Mouse (Mus musculus) T-helper 1 cell (primary cell): ENCODE measurements around the gene B4galt1.

Experiments used
- in situ Hi-C: fragments of 300-600 bp; cut with MboI, MseI; formaldehyde crosslinking; loops from one replicate; pipeline ENCODE4 v1.15.1; 2025; ENCODE audit warnings: high pct_unique_total_duplicates

B4galt1 gene

DNA sequence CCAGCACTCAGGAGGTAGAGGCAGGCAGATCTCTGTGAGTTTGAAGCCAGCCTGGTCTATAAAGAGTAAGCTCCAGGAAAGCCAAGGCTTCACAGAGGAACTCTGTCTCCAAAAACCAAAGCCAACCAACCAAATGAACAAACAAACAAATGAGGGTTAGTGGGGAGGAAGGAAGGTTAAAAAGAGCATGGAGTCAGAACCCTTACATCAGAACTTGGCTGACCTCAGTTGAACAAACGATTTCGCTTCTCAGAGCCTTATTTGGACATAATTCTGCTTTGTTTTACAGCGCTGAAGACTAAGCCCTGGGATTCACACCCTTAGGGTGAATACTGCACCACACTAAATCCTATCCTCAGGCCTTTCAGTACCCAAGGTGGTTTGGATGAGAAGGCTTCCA is 18.3 kb upstream of the B4galt1 start:
- in situ Hi-C loops: no loop called here

DNA sequence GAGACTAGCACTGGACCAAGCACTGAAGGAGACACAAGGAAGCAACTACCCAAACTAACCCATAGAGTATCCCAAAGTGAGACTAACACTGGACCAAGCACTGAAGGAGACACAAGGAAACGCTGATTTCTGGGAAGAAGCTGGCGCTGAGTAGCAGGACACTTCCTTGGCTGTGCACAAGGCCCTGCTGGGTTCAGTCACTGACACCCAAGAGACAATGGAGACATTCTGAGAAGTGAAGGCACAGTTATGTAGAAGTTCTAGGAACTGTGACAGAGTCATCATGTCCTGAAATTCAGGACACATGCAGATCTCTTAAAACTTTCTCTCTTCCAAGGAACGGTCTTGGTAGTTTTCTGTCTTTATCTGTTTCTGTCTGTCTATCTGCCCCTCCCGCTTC is 16.4 kb upstream of the B4galt1 start:
- in situ Hi-C loops: no loop called here

GRCm38 (mm10) chr4:40868554-40869232 is 14.9 kb upstream of the B4galt1 start:
- in situ Hi-C loops: loop anchor here (5.0 kb wide), 1 partner anchor 39 kb away; no protein-coding TSS in a partner anchor

DNA sequence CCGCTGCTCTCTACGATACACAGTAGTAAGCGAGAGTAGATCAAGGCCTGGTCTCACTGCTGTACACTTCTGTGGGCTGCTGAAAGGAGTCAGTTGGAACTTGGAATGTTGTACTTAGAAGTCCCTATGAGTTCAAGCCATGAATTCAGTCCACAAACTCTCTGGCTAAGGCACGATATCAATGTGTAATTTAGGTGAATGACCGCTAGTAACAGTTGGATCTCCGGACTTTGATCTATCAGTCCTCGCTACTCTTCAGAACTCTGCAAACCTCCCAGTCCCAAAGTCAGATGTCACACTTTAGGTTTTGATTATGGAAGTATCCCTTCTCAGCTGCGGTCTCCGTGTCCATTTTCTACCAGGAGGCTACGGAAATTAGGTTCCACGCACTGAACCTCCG is 10.6 kb upstream of the B4galt1 start:
- in situ Hi-C loops: no loop called here

DNA sequence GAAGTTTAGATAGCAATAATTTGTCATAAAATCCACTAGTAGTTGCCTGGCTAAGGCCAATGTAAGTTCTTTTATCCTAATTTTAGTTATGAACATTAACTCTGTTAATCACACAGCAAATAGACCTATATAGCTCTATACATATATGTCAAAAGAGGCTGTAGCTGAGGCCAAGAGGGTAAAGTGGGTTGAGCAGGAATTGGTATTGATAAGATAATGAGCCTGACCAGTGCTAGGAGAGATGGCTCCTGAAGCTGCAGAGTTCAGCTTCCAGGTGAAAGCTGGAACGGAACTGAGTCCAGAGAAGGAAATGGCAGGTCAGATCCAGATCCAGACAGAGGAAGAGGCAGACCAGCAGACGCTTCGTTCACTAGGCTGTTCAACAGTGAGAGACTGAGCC is 9.5 kb upstream of the B4galt1 start:
- in situ Hi-C loops: no loop called here

- in situ Hi-C loops: no loop called here
Measured at GRCm38 (mm10) chr4:40861131-40861530, 7.3 kb upstream of the B4galt1 start.

GRCm38 (mm10) chr4:40857824-40858346 is 4.1 kb upstream of the B4galt1 start:
- in situ Hi-C loops: no loop called here

GRCm38 (mm10) chr4:40856571-40856970 is 2.8 kb upstream of the B4galt1 start:
- in situ Hi-C loops: no loop called here

- in situ Hi-C loops: no loop called here
Measured at GRCm38 (mm10) chr4:40854387-40854933, 655 bp upstream of the B4galt1 start.

GRCm38 (mm10) chr4:40852861-40853564 is 792 bp downstream of the B4galt1 start:
- in situ Hi-C loops: no loop called here

DNA sequence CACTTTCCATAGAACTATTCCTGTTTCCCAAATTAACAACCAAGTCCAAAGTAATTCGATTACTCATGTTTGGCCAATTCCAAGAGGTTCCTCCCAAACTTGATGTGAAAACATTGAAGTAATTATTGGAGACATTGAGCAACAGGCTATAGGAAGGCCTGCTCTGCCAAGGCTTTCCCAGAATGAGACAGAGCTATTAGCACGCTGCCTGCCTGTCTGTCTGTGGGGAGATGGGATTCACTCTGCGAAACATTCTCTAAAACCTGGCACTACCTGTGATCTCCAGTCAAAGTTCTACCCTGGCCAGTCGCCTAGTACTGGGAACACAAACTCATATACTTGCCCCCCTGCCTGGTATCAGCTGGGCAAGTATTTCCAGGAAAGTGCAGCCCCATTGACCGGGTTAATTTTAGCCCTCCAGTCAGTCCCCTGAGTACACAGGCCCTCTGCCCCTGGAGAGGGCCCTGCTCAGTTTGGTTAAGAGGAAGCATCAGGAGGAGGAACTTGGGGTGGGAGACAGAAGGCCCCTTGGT is 1.5 kb downstream of the B4galt1 start:
- in situ Hi-C loops: no loop called here

DNA sequence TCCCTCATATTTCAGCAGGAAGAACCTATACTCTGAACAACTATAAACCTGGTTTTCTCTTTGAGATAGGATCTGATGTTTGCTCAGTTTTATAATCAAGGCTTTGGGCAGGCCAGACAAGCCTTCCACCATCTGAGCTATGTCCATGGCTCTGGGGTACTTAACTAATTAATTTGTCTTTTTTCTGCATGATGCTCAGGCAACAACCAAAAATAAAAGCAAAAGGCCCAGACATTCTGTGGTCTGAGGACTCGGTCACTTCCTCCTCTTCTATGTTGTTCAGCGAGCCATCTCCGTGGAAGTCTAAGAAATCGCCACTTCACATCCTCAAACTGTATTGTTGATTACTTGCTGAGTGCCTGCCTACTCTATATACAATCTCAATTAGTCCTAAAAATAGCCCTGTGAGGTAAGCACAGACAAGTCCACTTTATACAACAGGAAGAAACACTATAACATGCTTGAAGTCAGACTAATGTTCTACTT is 2.0 kb downstream of the B4galt1 start:
- in situ Hi-C loops: no loop called here

DNA sequence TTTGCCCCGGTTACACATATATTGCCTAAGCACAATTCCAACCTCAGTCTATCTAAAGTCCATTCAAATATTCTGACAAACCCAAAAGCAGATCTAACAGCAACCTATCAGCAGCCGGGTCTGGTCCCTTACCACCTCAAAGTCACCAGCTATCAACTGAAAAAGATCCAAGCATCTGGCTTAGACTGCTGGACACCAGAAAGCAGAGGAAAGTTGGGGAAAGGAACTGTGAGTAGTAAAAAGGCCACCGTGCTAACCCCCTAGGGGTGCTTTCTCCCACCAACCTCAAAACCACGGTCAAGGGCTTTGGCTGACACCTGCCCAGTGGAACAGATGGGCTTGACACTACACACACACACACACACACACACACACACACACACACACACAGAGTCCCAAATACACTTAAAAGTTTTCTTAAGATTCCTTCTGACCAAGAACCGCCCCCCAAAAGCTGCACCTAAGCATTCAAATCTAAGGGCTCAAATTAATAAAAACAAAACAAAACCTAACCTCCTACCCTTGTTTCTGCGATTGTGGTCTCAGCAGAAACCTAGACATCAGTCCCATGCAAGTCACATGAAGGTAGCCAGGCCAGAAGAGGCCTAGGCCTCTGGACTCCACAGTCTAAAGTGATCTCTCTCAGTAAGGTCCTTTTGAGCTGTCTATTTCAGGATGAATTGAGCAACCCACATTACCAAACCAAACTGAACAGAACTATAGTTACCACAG is 2.6 kb downstream of the B4galt1 start:
- in situ Hi-C loops: no loop called here

GRCm38 (mm10) chr4:40850582-40850981 is 3.2 kb downstream of the B4galt1 start:
- in situ Hi-C loops: no loop called here

GRCm38 (mm10) chr4:40849518-40849917 is 4.3 kb downstream of the B4galt1 start:
- in situ Hi-C loops: no loop called here

GRCm38 (mm10) chr4:40848246-40848645 is 5.6 kb downstream of the B4galt1 start:
- in situ Hi-C loops: no loop called here

DNA sequence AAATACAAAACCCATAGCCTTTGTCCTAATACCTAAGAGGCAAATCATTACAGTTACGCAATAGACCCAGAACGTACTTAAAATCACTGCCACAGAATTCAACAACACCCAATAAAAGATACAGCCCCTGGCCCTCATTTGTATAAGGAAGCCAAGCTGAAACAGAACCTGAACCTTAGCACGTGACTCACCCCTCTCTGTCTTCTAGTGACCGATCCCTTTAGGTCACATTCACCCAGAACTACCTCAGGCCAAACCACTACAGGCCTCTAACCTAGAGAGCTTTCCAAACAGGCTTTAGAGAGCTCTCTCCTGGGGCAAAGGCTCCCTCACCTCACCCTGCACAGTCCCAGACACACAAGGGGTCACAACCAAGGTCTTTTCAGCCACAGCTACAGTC is 6.6 kb downstream of the B4galt1 start:
- in situ Hi-C loops: no loop called here

DNA sequence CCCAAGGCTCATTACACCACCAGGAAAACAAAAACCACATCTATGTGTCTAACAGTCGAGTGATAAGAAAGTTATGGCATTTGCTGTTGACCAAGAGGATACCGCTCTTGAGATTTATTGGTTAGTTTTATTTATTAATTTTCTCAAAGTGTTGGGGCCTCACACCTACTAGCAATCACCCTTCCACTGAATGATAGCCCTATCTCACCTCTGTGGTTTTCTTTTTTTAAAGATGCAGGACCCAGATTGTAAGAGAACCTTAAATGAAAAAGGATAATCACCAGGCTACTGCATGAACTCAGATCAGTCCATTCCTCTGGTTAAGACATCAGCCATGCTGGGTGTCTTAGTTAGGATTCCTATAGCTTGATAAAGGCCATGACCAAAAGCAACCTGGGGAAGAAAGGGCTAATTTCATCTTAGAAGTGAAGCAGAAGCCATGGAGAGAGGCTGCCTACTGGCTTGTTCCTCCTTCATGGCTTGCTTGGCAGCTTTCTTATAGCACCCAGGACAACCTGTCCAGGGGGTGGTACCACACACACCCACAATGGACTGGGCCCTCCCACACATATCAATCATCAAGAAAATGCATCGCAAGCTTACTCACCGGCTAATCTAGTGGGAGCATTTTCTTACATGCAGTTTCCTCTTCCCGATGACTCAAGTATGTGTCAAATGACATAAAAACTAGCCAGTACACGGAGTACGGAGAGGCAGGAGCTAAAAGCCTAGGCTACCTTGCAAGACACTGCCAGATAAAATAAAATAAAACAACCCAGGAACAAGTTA is 7.5 kb downstream of the B4galt1 start:
- in situ Hi-C loops: no loop called here

- in situ Hi-C loops: no loop called here
Measured at GRCm38 (mm10) chr4:40844811-40845751, 8.7 kb downstream of the B4galt1 start.

DNA sequence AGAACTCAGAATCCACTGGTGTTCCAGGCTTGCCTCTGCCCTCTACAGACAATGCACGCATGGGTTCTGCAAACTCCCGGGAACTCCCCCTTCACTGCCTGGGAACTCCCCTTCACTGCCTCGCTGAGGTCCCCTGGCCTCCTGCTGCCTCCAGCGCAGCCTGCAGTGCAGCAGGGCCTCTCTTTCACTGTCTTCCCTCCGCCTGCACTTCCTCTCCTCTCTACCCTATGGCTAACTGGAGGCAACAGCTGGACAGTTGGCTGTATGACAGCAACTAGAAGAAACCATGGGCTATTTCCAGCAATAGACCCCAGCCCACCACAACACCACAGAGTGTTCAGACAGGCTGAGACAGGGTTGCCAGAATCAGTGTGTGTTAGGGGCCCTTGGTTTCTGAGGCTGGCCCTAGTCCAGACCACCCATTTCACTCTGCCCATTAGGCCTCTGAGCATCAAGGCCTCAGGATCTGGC is 9.5 kb downstream of the B4galt1 start:
- in situ Hi-C loops: no loop called here
